Mouse (Mus musculus) Muller cell, postnatal 12 days (primary cell): ENCODE results near the gene 1700001P01Rik.

Source experiments
- DNase-seq: peaks from one replicate; pipeline ENCODE4 v3.0.0-alpha.2; 2015; ENCODE audit errors: inconsistent ontology term

1700001P01Rik gene

DNA sequence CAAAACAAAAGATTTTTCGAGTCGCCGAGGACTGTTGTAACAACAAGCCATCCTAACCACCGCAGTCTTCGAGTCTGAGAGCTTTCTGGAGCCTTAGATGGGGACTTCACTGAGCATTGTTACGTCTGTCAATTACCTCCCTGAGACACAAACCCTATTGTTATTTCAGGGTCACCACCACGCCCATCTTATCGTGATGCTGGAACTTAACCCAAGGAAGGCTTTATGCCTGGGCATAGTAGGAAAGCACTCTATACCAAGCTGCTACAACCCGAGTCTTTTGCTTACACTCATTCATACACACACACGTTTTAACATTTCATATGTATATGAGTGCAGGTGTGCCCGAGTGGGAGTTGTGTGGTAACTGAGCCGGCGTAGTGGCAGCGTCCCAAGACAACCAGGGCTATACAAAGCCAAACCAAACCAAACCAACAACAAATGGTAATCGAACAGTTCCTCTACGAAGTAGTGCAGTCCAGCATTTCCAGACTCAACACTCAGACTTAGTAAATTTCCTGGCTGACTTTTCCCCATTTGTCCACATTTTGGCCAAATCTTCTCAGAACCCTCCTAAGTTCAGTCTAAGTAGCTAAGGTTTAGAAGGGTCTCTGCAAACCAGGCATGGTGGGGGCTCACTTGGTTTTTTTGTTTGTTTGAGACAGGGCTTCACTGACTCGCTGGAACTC is at the start of gene 1700001P01Rik:
Gene 1700001P01Rik (minus strand): TSS at position 111 of the 689 bp plus-strand sequence.
- no peak for DNase-seq

DNA sequence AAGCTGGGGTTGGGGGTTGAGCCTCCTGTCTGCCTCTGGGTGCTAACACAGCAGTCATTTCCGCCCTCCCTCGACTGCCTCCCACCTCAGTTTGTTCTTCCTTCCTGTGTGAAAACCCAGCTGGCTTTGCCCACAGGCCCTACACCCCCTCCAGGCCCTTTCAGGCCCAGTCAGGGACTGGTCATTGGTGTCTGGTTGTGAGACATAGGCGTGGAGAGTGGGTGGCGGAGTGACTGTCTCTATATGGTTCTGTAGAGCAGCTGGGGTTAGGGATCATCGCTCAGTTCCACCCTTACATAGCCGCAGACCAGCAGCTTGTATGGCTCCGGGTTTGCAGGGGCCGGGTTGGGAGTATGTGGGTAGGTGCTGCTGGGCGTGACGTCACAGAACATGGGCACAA is 49.6 kb upstream of the 1700001P01Rik start:
- DNase-seq: no peak

DNA sequence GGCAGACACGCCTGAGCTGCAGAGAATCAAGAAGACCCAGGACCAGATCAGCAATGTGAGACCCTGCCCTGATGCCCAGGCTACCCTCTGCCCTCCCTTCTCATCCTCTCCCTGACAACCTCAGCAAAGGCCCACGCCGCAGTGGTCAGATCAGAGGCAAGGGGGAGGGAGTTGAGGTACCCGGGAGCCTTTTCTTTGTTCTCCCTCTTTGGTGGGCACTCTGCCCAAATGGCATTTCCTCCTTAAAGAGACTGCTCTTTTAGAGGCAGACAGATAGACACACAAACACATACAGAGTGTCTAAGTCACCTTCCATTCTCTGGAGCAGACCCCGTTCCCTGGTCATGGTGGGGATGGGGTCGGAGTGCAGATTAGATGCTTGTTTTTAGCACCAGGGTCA is 49.2 kb upstream of the 1700001P01Rik start:
- peak; percentile 35 for DNase-seq

DNA sequence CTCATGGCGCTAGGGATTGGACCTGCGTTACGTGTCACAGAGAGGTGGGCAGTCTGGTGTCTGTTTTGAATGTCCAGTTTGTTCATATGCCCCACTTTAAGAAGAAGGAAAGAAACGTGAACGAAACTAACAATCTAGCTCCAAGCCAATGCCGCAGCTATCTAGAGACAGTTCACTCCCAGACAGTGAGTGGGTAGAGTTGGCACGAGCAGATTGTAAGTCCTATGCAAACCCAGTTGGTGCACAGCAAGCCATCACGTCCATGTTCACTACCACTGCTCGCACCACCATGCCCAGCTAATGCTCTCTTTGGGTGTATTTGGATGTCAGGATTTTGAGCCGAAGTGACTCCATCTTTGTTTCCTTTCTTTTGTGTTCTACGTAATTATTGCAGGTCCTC is 48.5 kb upstream of the 1700001P01Rik start:
- DNase-seq: no peak

DNA sequence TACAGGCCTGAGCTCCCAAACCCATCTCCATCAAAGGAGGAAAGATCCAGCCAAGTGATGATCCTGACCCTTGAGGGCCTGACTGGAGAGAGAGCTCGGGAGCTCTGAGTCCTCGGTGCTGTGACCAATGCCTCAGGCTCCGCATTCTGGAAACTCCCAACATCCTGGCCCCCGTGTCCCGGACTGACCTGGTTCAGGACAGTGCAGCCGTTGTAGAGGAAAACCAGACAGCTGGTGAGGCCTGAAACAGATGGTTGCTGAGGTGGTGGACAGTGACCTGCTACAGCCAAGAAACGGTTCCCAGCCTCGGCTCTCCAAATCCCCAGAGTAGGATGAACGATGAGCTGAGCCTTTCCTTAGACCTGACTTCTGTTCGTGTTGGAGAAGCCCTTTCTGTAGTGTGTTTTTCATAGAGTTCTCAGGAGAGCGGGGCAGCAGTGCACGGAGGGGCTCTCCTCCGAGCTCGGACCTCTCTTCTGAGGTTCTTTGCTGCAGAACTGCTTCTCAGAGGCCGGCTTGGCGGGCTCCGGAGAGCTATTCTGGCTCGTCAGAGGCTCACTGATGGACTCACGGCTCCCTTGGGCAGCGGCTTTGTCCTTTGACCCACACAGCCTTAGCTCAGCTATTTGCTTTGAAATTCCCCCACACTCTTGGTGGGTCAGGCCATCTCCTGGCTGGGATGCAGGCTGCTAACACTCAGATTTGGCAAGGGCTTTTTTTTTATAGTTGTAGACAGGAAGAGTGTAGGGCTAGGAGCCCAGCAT is 47.3 kb upstream of the 1700001P01Rik start:
- peak; percentile 94 for DNase-seq

DNA sequence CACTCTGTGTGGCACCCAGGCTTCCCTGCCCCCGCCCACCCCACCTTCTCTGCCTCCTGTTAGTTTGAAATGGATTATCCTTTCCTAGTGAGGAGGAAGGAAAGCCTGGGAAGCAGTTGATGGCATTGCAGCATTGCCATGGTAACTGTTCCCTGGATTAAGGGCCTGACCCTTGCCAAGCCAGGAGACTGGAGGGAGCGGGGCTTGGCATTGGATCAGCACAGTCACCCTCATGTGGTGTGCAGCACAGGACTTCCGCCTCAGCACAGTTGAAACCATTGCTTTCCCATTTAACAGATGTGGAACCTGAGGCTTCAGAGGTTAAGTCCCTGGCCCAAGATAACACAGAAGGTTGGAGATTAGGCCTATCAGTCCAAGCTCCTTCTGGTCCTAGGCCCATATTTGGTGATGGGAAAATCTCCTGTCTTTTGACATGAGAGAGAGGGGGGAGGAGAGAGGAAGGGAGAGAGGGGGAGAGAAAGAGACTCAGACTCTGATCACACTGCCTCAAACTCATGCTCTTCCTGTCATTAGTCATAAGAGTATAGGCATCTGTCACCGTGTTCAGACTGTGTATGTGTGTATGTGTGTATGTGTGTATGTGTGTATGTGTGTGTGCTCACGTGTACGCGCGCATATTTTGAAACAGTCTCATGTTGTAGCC is 45.8 kb upstream of the 1700001P01Rik start:
- peak; percentile 33 for DNase-seq

DNA sequence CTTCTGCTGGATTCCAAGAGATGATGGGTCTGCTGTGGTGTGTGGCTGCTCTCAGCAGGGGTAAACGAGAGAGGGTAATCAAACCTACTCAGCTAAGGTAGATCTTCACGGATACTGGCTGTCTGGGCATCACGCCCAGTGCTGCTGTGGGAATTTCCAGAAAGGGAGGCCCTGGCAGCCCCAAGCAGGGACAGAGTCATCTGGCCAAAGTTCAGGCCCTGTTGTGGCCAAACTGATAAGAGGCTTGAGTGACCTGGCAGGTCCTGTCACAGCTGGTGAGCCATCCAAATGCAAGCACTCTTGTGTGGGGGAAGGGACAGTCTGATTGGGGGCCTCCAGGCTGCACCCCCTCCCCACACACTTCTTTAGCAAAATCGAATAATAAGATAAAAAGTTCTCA is 45.1 kb upstream of the 1700001P01Rik start:
- peak; percentile 75 for DNase-seq

DNA sequence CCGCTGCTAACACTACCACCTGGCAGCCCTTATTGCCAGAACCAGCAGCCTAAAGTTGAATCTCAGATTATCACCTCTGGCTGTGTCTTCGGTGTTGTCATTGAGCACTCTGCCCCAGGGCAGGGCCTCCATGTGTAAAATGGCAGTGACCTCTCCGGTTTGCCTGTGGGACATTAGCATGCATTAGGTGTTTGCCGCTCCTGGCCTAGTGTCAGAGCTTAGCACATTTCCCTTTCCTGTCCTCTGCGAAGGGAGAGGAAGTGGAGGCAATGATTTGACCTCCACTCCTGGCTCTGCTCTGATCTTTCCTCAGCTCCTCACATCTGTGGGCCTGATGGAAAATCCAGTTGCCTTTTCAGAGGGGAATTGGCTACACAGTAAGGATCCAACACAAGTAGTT is 44.2 kb upstream of the 1700001P01Rik start:
- DNase-seq: no peak

DNA sequence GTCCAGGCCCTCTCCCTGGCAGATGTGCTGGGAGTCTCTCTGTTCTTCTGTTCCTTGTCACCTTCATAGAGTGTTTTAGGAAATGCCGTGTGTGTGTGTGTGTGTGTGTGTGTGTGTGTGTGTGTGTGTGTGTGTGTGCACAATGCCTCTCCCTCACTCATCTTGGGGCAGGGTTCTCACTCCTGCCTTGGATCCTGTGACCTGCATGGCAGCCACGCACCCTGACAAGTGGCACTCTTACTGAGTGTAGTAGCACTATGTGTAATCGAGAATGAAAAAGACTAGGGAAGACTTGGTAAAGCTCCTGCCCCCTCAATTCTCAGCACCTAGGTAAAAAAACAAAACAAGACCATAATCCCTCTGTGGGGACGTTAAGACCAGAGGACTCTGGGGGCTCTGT is 43.4 kb upstream of the 1700001P01Rik start:
- DNase-seq: no peak

DNA sequence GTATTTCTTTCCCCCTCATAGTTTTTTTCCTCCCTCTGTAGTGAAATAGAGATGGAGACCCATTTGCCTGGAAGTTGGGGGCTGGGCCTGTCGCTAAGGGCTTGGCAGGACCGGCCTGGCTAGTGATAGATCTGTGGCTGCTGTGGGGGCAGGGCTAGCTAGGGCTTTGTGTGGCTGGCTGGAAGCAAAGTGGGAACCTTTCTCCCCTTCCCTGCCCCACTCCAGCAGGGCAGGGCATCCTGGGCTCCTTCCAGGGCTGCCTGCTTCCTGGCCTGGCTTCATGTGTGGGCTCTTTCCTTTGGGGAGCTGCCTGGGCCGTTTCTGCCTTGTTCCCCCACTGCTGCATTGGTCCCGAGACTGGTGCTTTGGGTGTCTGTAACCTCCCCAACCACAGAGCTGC is 42.9 kb upstream of the 1700001P01Rik start:
- DNase-seq: peak; percentile 74

DNA sequence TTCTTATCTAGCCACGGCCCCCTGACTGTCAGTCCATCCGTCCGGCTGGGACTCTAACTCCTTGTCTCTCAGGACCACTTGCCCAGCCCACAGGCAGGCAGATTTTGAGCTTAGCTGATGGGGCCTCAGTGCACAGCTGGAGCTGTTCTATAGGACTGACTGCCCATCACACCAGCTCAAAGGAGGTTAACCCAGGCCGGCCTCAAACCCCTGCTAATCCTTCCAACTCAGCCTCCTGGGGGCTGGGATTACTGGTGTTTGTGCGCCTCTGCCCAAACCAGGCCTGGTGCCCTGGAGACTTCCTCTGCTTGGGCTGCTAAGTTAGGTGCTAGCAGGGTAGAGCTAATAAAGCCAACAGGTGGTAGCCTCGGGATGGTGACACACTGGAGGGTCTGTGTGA is 42.3 kb upstream of the 1700001P01Rik start:
- no peak for DNase-seq

DNA sequence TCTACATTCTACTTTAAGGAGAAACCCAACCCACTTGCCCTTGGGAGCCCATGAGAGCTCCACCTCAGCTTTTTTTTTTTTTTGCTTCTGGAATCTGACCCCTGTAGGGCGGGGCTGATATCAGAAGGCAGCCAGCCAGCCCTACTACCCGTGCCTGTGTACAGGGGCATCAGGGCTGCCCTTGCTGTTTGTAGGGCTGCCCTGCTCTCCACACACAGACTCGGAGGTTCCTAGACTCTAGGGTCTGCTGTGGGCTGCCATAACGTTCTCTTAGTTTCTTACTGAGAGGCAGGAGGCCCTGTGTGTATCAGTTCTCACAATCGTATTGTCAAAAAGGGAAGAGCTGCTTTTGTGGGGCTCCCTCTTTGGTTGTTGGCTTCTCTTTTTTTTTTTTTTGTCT is 41.7 kb upstream of the 1700001P01Rik start:
- DNase-seq: no peak

DNA sequence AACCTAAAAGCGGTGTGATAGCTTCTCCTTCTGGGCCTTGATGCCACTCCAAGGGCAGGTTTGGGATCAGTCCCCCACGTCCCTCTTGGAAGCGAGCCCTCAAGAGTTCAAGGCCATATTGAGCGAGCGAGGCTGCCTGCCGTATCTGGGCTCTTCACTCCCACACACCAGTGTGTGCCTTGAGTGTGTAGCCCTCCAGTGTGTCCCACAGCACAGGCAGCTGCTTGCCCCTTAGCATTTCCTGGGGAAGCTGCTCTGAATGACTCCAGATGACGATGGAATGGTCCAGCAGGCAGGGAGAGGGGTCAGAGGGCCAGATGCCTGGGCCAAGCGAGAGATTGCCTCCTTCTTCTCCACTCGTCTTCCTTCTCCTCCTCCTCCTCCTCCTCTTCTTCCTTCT is 41.2 kb upstream of the 1700001P01Rik start:
- no peak for DNase-seq

DNA sequence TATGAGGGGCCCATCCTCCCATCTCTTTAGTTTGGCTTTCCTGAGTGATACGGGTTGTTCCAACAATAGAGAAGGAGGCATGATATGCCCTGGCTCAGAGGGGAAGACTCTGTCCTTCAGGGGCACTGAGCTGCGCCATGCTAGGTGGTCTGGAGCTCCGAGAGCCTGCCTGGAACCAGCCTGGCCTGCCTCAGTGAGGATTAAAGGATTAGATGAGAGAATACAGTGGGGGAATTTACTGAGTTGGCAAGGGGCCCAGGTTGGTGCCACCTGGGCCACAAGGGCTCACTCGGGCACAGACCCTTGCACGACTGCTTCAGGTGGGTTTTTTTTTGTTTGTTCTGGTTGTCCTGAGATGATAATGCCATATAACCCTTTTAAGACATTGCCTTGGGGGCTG is 40.5 kb upstream of the 1700001P01Rik start:
- no peak for DNase-seq

DNA sequence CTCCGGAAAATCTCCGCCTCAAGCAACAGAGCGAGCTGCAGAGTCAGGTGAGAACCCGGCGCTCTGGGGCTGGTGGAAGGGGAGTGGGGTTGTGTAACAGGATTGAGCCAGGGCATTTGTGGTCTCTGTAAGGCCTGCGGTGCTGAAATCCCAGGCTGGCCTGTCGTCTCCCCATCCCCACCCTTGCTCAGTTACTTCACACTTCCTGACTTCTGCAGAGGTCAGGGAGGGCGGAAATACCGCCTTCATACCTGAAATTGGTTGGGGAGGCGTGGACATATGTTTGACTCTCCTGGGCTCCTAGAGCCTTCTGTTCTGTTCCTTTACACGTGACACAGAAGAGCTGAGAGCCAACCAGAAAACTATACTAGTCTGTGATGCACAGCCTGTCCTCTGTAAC is 40.0 kb upstream of the 1700001P01Rik start:
- DNase-seq: no peak

DNA sequence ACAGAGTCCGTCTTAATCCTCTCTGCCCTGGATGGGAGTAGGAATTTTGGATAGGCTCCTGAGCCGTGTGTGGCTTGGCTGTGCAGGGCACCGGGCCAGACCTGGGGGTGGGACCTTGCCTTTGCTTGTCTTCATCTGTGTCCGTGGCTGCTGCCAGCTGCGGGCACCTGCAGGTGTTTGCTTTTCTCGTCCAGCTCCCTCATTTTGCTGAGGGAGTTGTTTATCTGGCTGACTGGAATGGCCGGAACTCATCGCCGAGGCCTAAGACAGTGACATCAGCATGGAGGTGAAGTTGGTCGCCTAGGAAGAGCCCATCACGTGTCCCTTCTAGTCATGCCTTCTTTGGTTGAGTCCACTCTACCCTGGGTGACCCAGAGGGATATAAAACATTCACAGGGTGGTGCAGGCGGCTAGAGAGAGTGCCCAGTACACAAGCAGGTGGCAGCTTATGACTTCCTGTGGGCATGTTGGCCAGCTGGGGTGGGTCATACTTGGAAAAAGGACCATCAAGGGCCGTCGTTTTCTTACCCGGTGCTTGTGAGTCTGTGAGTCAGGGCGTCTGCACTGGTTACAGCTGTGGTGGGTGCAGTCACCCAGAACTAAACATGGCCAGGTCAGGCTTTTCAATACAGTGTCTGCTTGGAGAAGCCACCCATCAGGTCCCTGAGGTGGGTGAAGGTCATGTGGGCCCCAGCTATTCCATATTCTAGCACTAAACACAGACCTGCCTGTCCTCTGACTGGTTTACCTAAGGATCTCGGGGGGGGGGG is 38.2 kb upstream of the 1700001P01Rik start:
- peak; percentile 58 for DNase-seq

DNA sequence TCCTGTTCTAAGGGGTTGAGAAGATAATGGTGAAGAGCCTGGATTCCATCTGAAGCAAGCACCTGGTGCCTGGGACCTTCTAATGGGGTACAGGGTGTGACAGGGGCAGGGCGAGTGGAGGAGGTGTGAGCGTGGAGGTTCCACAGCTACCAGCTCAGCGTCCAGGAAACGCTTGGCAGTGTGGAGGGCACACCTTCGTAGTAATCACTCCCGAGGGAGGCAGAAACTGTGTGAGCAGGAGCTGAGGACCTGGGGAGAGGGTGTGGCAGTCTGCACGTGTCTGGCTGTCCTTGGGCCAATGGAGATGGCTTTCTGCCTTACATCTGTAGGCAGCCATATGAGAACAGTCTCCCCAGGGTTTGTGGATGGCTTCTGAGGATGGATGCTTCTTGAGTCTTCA is 37.4 kb upstream of the 1700001P01Rik start:
- DNase-seq: no peak

DNA sequence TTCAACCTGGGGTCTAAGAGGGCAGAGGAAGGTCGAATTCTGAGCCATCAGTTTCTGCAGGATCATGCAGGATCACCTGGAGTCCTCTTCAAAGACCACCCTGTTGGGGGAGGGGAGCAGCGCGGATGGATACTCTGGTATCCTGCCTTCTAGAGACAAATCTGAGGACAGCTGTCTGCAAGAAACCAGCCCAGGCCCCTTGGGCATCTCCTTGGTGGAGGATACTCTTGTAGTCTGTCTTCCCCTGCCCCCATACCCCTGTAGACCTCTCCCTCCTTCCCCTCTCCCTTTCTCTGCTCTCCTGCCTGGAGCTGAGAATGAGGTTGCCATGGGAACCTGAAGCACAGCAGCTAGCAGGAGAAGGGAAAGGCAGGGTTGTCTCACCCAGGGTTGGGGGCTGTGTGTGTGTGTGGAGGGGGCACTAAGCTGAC is 36.8 kb upstream of the 1700001P01Rik start:
- peak; percentile 35 for DNase-seq

DNA sequence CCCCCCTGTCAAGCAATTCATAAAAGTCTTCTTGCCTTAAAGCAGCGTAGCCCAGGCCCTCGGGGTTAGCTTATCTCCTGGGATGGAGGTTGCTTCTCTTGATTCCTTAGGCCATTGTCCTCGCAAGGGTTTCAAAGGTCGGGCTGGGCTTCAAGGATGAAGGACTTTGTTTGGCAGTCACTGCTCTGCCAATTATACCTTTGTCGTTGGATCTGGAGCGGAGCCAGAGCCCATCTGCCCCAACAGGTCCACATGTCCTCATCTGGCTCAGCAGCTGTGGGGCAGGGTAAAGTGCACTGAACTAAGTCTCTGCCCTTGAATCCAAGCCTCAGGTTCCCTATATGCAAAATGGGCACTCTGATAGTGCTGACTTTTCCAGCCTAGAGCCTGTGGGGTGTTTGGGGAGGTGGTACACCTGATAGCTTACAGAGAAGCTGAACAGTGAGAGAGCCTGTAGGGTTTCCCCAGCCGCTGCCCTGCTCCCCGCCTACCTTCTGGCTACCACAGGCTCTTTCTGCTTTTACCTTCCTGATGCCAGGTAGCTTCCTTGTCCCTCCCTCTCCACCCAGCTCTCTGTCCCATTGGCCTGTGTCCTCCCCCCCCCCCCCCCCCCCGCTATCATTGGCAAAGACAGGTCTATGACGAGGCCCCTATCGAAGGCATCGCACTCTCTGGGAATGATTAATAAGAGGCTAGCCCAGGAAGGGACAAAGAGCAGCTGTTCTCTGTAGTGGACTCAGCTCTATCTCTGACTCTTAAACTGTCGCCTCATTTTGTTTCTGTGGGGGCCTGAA is 36.0 kb upstream of the 1700001P01Rik start:
- DNase-seq: no peak

DNA sequence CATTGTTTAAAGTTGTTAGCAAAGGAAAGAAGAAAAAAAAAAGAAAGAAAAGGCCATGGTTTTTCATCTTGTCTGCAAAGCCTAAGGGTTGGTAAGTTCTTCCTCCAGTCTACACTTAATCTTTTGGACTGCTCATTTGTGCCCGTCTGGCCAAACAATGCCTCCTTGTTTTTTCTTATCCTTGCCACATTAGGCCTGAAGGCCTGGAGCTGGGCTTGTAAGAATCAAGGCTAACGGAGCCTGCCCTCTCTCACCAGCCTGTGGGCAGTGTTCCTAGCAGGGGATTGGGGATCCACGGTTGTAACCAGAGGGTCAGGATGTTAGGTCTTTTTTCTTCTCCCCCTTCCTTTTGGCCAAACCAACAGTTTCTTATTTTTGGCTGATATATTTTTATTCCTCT is 35.3 kb upstream of the 1700001P01Rik start:
- peak; percentile 44 for DNase-seq

DNA sequence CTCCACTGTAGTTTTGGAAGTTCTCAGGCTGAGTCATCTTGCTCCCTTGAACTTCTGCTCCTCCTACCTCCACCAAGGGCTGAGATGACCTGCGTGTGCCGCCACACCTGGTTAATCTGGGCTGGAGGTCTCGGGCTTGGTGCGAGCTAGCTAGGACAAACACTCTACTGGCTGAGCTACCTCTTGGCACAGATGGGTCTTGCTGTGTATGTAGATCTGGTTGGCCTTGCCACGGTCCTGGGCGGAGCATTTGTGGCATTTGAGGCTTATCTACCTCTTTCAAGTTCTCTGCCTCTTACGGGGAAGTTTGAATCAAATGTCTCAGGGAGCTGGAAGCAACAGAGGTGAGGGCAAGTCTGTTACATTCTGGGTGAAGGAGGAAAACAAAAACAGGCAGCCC is 34.6 kb upstream of the 1700001P01Rik start:
- no peak for DNase-seq
